Mouse (Mus musculus) forebrain, embryonic 13.5 days (tissue): ENCODE measurements around the gene Spag7. TPM values are rescaled to one million over a fixed set of nuclear protein-coding genes. Genes with fewer than 3 reads are reported as not detected.

Experiments
- ATAC-seq: fragments of 200-750 bp; cut with Nextera tagmentation; 2 replicates; pipeline ENCODE4 v1.8.0; 2017
- H3K27ac ChIP-seq: fragments of 300-500 bp; sonication (generic); 2 replicates; pipeline ENCODE4 v1.5.1; 2015; ENCODE audit warnings: inconsistent platforms, mild to moderate bottlenecking, moderate library complexity
- H3K27me3 ChIP-seq: fragments of 300-500 bp; sonication (generic); 2 replicates; pipeline ENCODE4 v1.6.1; 2015; ENCODE audit warnings: mild to moderate bottlenecking, inconsistent platforms
- H3K36me3 ChIP-seq: fragments of 300-500 bp; sonication (generic); 2 replicates; pipeline ENCODE4 v1.6.1; 2015; ENCODE audit warnings: mild to moderate bottlenecking, inconsistent platforms; ENCODE audit not compliant: poor library complexity, severe bottlenecking
- H3K4me1 ChIP-seq: fragments of 300-500 bp; sonication (generic); 2 replicates; pipeline ENCODE4 v1.6.1; 2015; ENCODE audit warnings: inconsistent platforms
- H3K4me2 ChIP-seq: fragments of 300-500 bp; sonication (generic); 2 replicates; pipeline ENCODE4 v1.6.1; 2015; ENCODE audit warnings: inconsistent platforms, mild to moderate bottlenecking, moderate library complexity
- H3K4me3 ChIP-seq: fragments of 300-500 bp; sonication (generic); 2 replicates; pipeline ENCODE4 v1.5.1; 2015; ENCODE audit warnings: mild to moderate bottlenecking, inconsistent platforms
- H3K9ac ChIP-seq: fragments of 300-500 bp; sonication (generic); 2 replicates; pipeline ENCODE4 v1.6.1; 2015; ENCODE audit warnings: mild to moderate bottlenecking, inconsistent platforms
- H3K9me3 ChIP-seq: fragments of 300-500 bp; sonication (generic); replicated peaks from 2 replicates; pipeline ENCODE4 v1.6.1; 2016; ENCODE audit warnings: inconsistent platforms
- WGBS: fragments of 180-500 bp; shearing (Covaris S2); methylation state at CpG from one replicate; pipeline ENCODE4 v1.1.7; 2015; 5-methylcytosine and 5-hydroxymethylcytosine counted together
- microRNA-seq: library from miRNA; unstranded; fragments of <30 nt; microRNA quantifications from one replicate; pipeline ENCODE4, GENCODE M21; 2016
- polyA plus RNA-seq: library from polyadenylated mRNA; unstranded; fragments of >200 nt; fragmentation: Nextera tagmentation; extraction: Ambion mirVana; gene quantifications from 2 replicates; pipeline ENCODE4 v1.2.1, GENCODE M21; 2015

Gene Spag7
- polyA plus RNA-seq, 1 experiment from 2014 or later: 173 TPM

DNA sequence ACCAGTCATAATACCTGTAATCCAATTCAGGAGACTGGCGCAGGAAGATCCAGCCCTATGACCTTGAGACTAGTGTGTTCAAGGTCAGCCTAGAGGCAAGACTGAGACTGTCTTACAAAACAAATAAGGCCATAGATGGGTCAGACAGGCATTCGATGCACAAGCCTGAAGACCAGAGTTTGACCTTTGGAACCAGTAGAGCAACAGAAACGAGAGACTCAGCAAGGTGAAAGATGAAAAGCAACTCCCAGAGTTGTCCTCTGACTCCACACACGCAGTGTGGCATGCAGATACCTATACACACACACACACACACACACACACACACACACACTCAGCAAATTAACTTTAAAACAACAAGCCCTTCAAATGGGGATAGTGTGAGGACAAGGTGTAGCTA lies 42.3 kb downstream of the Spag7 start:
- no peak overlapping the region for H3K4me2 ChIP-seq
- no peak overlapping the region for H3K4me3 ChIP-seq
- no peak for ATAC-seq
- 87% methylated on average over 4 of the region's 4 CpGs for WGBS
- H3K9me3 ChIP-seq: no peaks in the 10 kb centered on the region
- H3K4me1 ChIP-seq: no peaks in the 10 kb centered on the region
- no peaks in the 10 kb centered on the region for H3K36me3 ChIP-seq
- no peaks in the 10 kb centered on the region for H3K27me3 ChIP-seq
- H3K9ac ChIP-seq: no peak overlapping the region
- no peak overlapping the region for H3K27ac ChIP-seq

DNA sequence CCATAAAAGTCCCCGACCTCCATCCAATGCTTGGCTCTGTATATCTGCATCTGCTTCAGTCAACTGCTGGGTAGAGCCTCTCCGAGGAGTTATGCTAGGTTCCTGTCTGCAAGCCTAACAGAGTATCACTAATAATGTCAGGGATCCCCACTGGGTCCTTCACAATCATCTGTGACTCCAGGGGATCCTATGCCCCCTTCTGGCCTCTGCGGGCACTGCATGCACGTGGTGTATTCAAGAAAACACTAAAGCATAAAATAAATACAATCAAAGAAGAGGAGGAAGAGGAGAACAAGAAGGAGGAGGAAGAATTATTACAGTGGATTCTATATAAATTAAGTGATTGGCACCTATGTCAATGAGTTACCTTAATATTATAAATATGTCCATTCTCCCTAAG lies 43.7 kb downstream of the Spag7 start:
- H3K27ac ChIP-seq: no peak overlapping the region
- no peaks in the 10 kb centered on the region for H3K4me1 ChIP-seq
- 52% methylated on average over 4 of the region's 4 CpGs for WGBS
- no peaks in the 10 kb centered on the region for H3K36me3 ChIP-seq
- H3K4me2 ChIP-seq: no peak overlapping the region
- no peak for ATAC-seq
- H3K9me3 ChIP-seq: no peaks in the 10 kb centered on the region
- H3K4me3 ChIP-seq: no peak overlapping the region
- no peak overlapping the region for H3K9ac ChIP-seq
- no peaks in the 10 kb centered on the region for H3K27me3 ChIP-seq

DNA sequence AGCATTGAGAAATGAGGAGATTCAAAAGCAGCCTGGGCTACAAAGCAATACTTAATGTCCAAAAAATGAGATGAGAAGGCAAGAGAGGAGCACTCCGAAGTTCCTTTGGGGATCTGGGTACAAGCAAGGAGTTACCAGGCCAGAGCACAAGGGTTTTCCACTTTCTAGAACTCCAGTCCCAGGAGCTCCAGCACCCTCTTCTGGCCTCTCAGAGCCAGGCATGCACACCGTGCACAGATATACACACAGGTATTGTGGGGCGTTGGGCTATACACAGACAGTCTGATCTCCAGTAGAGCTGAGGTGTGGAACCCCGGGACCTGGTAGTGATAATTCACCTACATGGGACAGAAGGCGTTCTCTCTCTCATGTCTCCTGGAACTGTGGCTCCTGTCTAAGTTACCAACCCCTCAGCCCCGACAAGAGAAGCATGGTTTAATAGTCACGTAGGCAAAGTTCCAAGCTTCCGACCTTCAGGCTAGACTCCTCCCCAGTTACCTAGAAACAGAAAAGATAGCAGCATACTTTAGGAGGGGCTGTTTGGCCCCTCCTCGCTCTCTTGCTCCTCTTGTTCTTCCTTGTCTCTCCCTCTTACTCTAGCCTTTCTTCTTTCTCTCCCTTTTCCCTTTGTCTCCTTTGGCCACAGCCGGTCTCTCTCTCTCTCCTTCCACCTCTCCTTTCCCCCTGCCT lies 46.0 kb downstream of the Spag7 start:
- no peak for ATAC-seq

DNA sequence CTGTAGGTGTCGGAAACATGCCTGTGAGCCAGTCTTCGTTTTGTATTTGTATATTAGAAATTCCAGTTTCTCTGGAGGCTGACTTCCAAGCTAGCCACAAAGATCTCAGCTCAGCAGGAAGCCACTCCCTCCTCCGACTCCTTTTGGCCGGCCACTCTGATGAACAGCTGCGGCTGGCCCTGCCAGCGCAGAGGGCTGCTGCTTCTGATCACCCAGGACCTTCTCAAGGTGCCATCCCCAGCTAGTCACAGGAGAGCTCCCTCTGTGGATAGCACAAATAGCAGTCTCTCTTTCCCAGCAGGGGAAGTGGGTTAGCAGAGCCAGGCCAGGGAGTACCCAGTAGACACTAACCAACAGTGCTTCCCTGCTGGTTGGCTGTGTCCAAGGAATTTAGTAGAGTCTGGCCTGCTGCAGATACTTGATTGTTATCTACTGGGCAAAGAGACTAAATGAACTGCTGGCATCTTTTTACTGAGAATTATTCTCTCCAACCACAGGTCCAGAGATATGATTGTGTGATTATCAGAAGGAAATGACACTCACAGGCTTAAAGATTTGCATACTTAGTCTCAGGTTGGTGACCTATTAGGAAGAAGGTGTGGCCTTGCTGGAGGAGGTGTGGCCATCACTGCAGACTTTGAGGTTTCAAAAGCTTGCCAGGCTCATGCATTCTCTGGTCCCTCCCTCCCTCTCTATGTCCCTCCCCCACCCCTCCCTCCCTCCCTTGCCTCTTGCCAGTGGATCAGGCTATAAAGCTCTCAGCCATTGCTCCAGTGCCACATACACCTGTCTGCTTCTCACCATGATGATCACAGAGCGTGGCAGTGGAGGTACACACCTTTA lies 47.0 kb downstream of the Spag7 start:
- no peak overlapping the region; the same call in 1 of the 2 replicates for H3K9ac ChIP-seq

More for the DNA sequence above, 46.0 kb downstream of the Spag7 start:
- Histone ChIP-seq H3K4me2 (no peak overlapping the region), H3K27me3 (no peaks in the 10 kb centered on the region), H3K9ac (no peak overlapping the region), H3K9me3 (no peaks in the 10 kb centered on the region), H3K36me3 (no peaks in the 10 kb centered on the region), H3K4me1 (no peaks in the 10 kb centered on the region), H3K4me3 (no peak overlapping the region), H3K27ac (no peak overlapping the region)
- 85% methylated on average over 10 of the region's 10 CpGs for WGBS

DNA sequence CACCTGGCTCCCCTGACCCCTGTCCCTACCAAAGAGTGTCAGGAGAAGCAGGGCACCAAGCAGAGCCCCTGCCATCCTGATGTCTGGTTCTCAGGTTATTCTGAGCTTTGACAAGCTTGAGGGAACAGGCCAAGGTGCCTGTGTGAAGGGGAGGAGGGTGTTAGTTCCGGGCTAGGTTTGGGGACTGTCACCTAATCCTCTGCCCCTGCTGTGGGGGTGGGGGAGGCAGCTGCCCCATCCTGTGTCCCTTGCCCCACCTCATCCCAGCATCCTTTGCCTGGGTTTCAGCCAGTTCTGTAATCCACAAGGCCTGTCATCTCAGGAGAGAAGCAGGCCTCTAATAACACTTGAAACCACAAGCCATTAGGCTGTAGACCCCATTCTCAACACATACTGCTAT lies 50.1 kb downstream of the Spag7 start, which contains the start of gene Chrne:
Gene Chrne, minus strand, starts transcription at position 116 of the 400 bp plus-strand sequence.
- Histone ChIP-seq H3K27me3 (peaks cover 12% of the 10 kb centered on the region; the same call in 1 of the 2 replicates), H3K9ac (no peak within 1 kb of the TSS), H3K4me1 (peaks cover 8% of the 10 kb centered on the region), H3K9me3 (no peaks in the 10 kb centered on the region), H3K36me3 (no peaks in the 10 kb centered on the region), H3K4me2 (no peak within 1 kb of the TSS), H3K27ac (no peak within 1 kb of the TSS), H3K4me3 (no peak within 1 kb of the TSS)
- 60% methylated on average over 1 of the region's 1 CpGs for WGBS
- no peak for ATAC-seq

More for the DNA sequence above, 47.0 kb downstream of the Spag7 start:
- Histone ChIP-seq H3K4me2 (no peak overlapping the region), H3K4me3 (no peak overlapping the region), H3K9me3 (no peaks in the 10 kb centered on the region), H3K4me1 (no peaks in the 10 kb centered on the region), H3K36me3 (no peaks in the 10 kb centered on the region), H3K27me3 (no peaks in the 10 kb centered on the region), H3K27ac (no peak overlapping the region)
- 45% methylated on average over 7 of the region's 7 CpGs for WGBS
- ATAC-seq: no peak

DNA sequence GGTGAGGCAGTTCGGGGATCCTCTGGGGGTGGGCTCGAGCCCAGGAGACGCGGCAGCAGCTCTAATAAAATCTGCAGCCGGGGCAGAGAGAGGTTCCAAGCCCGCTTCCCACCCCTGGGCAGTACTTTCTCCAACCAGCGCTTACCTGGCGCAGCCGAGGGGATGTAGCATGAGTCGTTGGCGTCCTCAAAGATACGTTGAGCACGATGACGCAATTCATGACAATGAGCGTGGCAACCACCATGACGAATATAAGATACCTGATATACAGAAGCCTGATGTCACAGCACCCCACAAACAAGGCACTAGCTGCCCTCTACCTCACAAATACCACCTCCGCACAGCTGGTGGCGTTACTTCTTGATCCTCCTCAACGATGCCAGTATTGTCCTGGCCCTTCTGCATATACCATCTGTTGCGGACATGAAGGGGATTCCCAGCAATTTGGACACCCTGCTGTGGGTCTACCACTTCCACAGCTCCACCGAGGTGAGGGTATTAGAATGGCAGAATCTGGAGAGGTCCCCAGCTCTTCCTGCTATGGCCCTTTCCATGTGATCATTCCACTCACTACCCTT lies 53.6 kb downstream of the Spag7 start, which contains the start of gene 4930544D05Rik:
Gene 4930544D05Rik, plus strand, starts transcription at position 333 of the 578 bp plus-strand sequence.
- Histone ChIP-seq H3K27me3 (peaks cover 12% of the 10 kb centered on the region; the same call in 1 of the 2 replicates), H3K27ac (no peak within 1 kb of the TSS), H3K4me3 (peak within 1 kb of the TSS; percentile 29), H3K4me2 (peak within 1 kb of the TSS; percentile 61), H3K9ac (peak within 1 kb of the TSS; percentile 51), H3K4me1 (peaks cover 8% of the 10 kb centered on the region), H3K9me3 (no peaks in the 10 kb centered on the region), H3K36me3 (peaks cover 34% of the 10 kb centered on the region)
- no peak for ATAC-seq
- 14% methylated on average over 21 of the region's 21 CpGs for WGBS

DNA sequence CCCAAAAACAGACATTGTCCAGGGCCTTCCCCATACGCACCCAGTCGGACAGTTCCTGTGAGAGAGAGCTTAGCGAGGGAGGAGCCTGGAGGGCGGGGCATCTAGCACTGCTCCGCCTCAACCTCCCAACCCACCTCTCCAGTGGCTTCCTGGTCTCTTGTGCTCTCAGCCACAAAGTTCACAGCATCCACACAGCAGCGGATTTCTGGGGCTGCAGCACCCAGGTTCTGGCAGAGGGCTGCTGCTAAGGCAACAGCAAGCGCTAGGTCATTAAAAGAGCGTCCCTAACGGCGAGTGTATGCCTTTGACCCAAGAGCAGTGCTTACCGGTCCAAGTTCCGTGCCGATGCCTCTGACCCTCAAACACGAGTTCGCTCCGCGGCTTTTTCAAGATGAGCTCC lies 54.1 kb downstream of the Spag7 start:
- Histone ChIP-seq H3K36me3 (peaks cover 39% of the 10 kb centered on the region), H3K9ac (peak overlapping the region; percentile 51), H3K9me3 (no peaks in the 10 kb centered on the region), H3K27ac (no peak overlapping the region), H3K4me1 (peaks cover 8% of the 10 kb centered on the region), H3K27me3 (peaks cover 12% of the 10 kb centered on the region; the same call in 1 of the 2 replicates), H3K4me2 (peak overlapping the region; percentile 61), H3K4me3 (peak overlapping the region; percentile 29)
- ATAC-seq: peak; percentile 51; the same call in 1 of the 2 replicates
- 3% methylated on average over 17 of the region's 17 CpGs for WGBS

Small RNAs within 50 kb of the gene (microRNA-seq; reads per million reads assigned to microRNA genes)
- gene Mir6925: not detected

Other genes starting within 250 kb of the Spag7 start
- 33.0 and 33.2 TPM in 2 replicates for gene Arrb2, start 236.8 kb downstream of the Spag7 start, polyA plus RNA-seq
- gene Med11, start 217.5 kb downstream of the Spag7 start, polyA plus RNA-seq: 36.6 and 40.8 TPM in 2 replicates
- 0.37 and 0.58 TPM in 2 replicates for gene Zmynd15, start 210.0 kb downstream of the Spag7 start, polyA plus RNA-seq
- 0.71 and 0.83 TPM in 2 replicates for gene Cxcl16, start 209.4 kb downstream of the Spag7 start, polyA plus RNA-seq
- gene Tm4sf5, start 164.2 kb downstream of the Spag7 start, polyA plus RNA-seq: 0.17 and 0.30 TPM in 2 replicates
- gene Vmo1, start 154.8 kb downstream of the Spag7 start, polyA plus RNA-seq: 0.57 TPM in 1 of 2 replicates, not detected in the other
- not detected in 2 replicates for gene Gltpd2, start 150.2 kb downstream of the Spag7 start, polyA plus RNA-seq
- gene Psmb6, start 144.0 kb downstream of the Spag7 start, polyA plus RNA-seq: 912 and 933 TPM in 2 replicates
- not detected in 2 replicates for gene Gm40193, start 136.5 kb downstream of the Spag7 start, polyA plus RNA-seq
- 2.9 and 4.6 TPM in 2 replicates for gene Pld2, start 129.4 kb downstream of the Spag7 start, polyA plus RNA-seq
- gene Mink1, start 106.5 kb downstream of the Spag7 start, polyA plus RNA-seq: 10.6 and 11.2 TPM in 2 replicates
- gene 4930544D05Rik, start 53.6 kb downstream of the Spag7 start, polyA plus RNA-seq: not detected in 2 replicates
- gene Chrne, start 50.2 kb downstream of the Spag7 start, polyA plus RNA-seq: not detected in 2 replicates
- gene Gp1ba, start 30.3 kb downstream of the Spag7 start, polyA plus RNA-seq: 0.15 and 0.30 TPM in 2 replicates
- 108 and 119 TPM in 2 replicates for gene Rnf167, start 22.2 kb downstream of the Spag7 start, polyA plus RNA-seq
- gene Slc25a11, start 21.9 kb downstream of the Spag7 start, polyA plus RNA-seq: 156 and 165 TPM in 2 replicates
- 919 and 977 TPM in 2 replicates for gene Pfn1, start 14.8 kb downstream of the Spag7 start, polyA plus RNA-seq
- 7.1 and 7.4 TPM in 2 replicates for gene Eno3, start 12.2 kb downstream of the Spag7 start, polyA plus RNA-seq
- gene Camta2, start 18.7 kb upstream of the Spag7 start, polyA plus RNA-seq: 11.9 and 13.9 TPM in 2 replicates
- 0.87 and 0.89 TPM in 2 replicates for gene Inca1, start 30.7 kb upstream of the Spag7 start, polyA plus RNA-seq
- 1.3 and 1.5 TPM in 2 replicates for gene Kif1c, start 31.1 kb upstream of the Spag7 start, polyA plus RNA-seq
- 11.5 and 13.4 TPM in 2 replicates for gene Zfp3, start 94.8 kb upstream of the Spag7 start, polyA plus RNA-seq
- gene Scimp, start 143.2 kb upstream of the Spag7 start, polyA plus RNA-seq: not detected in 2 replicates
- gene Rabep1, start 175.4 kb upstream of the Spag7 start, polyA plus RNA-seq: 66.6 and 69.6 TPM in 2 replicates